Mouse (Mus musculus) mouse trophoblast stem cell (cell line): ENCODE data around the gene Cenpp.
"Not testable (repeated sequence)": the region's sequence is repeated elsewhere in the genome, so short reads cannot be mapped to it uniquely, and the experiment has no call there.

Experiments
- in situ Hi-C, 2 experiments: fragments of 300-500 bp; cut with MseI, MboI; formaldehyde crosslinking; loops; 2 replicates in 1 of 2; 3 replicates in 1 of 2; pipeline ENCODE4 v1.15.1; 2025

Cenpp gene

GRCm38 (mm10) chr13:49608589-49609322 lies 43.8 kb downstream of the Cenpp start:
- in situ Hi-C loops, result no loop called here

- in situ Hi-C loops, result no loop called here
Observed at GRCm38 (mm10) chr13:49607714-49608113, 44.9 kb downstream of the Cenpp start, which contains the start of gene Ogn. TSS of gene Ogn (plus strand) at chr13:49608046.

GRCm38 (mm10) chr13:49603603-49604002 lies 49.0 kb downstream of the Cenpp start:
- in situ Hi-C loops, result no loop called here

DNA sequence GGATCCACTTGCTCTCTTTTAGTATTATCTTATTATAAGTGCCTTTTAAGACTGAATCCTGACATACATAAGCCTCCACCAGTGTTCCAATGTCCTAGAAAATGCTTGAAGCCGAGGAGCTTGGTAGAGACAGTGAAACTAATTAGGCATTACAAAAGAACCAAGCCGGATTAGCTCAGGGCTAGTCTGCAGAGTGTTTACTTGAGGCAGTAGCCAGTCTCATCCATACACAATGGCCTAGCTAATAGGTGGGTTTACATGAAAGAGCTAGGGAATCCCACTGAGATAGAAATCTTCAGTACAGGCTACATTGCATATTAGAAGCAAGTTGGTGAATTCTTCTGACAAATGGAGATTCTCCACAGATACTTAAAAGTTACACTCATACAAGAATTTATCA lies 50.0 kb downstream of the Cenpp start:
- in situ Hi-C loops, result not testable (repeated sequence)

DNA sequence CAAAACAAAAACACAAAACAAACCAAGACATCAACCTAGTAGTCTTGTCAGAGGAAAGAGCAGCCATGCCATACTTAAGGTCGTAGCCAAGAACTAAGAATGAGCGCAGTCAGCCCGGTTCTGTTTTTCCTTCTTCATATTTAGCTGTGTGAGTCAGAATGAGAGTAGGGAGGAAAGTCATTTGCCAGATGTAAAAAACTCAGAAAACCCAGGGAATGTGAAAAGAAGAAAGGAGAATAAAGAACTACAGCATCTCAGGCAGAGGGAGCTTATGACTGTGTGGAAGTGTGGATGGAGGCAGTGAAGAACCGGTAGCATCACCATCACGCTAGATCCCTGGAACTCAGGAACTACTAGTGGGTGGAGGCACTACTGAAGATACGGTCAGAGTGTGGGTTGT lies 66.5 kb downstream of the Cenpp start:
- in situ Hi-C loops, result no loop called here

- in situ Hi-C loops, result no loop called here
Observed at GRCm38 (mm10) chr13:49584307-49585005, 68.1 kb downstream of the Cenpp start.

GRCm38 (mm10) chr13:49583859-49584258 lies 68.7 kb downstream of the Cenpp start:
- in situ Hi-C loops, result no loop called here

DNA sequence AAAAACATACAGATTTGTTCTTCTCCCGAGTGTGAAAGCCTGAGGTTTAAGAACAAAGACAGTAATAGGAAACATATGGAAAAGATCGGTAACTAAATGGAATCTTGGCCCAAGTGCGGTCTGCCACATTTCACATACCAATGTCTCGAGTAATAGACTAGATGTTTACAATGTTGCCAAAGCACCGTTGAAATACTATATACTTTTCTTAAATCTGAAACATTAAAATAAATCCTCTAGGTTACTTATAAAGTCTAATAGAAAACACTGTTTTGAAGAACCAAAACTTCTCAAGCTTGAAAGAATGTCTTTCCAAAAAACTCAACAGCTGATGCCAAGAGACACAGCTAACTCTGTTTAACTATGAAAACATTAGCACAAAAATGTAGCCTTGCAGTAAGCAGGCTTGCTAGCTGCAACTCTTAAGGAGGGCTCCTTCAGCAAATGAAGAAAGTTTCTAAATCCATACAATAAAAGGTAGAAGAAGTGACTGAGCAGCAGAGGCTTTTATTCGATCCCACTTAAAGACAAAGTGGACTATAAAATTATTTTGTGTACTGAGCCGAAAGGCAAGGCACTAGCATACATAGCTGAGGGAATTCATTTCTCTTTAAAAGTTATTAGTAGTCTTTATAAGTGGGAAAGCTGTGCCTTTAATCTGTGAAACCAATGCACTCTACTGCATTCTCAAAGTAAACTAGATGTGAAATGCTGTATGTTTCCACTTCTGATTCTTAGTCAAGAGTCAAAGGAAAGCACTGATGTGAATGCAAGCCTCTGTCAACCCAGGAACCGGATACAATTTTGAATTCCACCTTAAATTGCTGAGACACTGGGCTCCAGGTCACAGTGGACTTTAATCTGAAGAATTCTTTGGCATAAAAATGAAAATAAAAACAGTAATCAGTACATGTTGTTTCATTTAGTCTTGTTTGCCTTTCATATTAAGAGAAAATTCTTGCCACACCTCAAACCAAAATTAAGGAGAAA lies 70.7 kb downstream of the Cenpp start, which contains the start of gene Omd:
TSS of gene Omd (plus strand) at position 922 of the 990 bp plus-strand sequence.
- in situ Hi-C loops, result no loop called here

GRCm38 (mm10) chr13:49571418-49571817 lies 81.2 kb downstream of the Cenpp start:
- in situ Hi-C loops, result no loop called here

- in situ Hi-C loops, result no loop called here
Observed at GRCm38 (mm10) chr13:49570371-49570770, 82.2 kb downstream of the Cenpp start.

DNA sequence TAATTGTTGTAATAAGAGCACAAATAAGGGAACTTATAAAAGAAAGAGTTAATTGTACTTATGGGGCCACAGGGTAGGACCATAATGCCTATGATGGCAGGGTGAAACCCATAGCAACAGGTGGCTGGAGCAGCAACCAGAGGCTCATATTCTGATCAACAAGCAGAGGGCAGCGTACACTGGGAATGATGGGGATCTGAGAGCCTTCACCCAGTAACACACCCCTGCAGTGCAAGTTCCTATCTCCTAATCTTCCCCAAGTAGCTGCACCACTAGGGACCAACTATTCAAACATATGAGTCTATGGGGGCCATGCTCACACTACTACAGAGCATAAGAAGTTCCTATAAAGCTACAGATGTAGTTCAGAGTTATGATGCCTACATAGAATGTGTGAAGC lies 88.2 kb downstream of the Cenpp start:
- in situ Hi-C loops, result no loop called here

GRCm38 (mm10) chr13:49560886-49561285 lies 91.7 kb downstream of the Cenpp start:
- in situ Hi-C loops, result no loop called here

GRCm38 (mm10) chr13:49559185-49559584 lies 93.4 kb downstream of the Cenpp start:
- in situ Hi-C loops, result no loop called here

DNA sequence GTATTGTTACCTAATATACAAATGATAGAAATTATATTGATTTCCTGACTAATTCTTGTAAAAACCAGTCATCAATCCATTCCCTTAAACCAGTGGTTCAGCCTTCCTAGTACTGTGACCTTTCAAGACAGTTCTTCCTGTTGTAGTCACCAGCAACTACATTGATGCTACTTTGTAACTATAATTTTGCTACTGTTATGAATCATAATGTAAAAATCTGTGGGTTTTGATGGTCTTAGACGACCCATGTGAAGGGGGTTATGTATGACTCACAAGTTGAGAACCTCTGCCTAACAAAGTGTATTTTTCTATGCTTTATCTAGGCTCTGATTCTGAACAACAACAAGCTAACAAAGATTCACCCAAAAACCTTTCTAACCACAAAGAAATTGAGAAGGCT lies 95.7 kb downstream of the Cenpp start:
- in situ Hi-C loops, result no loop called here

DNA sequence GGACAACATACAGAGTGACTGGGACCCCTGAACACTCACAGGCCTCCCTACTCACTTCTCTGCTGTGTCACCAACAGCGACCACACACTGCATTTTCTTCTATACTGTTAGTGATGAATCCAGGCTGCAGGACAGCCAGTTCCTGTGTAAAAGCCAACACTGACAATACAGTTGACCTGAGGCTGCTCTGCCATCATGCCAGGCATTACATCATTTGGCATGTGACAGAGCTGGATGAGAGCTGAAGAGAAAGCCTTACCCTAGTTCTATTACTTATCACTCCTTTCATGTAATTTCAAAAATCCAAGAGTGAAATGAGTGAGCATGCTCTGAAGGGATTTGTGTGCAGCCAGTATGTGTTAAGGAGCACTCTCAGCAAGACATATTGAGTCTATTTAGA lies 96.4 kb downstream of the Cenpp start:
- in situ Hi-C loops, result no loop called here

- in situ Hi-C loops, result no loop called here
Observed at GRCm38 (mm10) chr13:49554519-49554918, 98.1 kb downstream of the Cenpp start.

DNA sequence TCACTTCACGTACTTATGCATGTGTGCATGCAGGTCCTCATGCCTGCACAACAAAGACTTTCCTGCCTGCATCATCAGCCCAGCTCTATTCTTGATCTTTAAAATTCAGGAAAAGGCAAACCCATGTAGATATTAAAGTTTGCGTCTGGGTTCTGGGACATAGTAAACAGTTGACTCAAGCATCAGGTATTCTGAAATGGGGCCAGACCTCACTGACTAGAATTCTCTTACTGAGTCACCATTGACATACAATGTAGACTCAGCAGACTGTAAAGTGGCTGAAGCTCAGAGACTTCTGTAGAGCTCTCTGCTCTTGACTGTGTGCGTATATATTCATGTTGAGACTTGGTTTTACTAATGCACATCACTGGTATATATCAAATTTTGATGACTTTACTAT lies 103.0 kb downstream of the Cenpp start:
- in situ Hi-C loops, result no loop called here

GRCm38 (mm10) chr13:49547563-49548150 lies 104.9 kb downstream of the Cenpp start:
- in situ Hi-C loops, result no loop called here

DNA sequence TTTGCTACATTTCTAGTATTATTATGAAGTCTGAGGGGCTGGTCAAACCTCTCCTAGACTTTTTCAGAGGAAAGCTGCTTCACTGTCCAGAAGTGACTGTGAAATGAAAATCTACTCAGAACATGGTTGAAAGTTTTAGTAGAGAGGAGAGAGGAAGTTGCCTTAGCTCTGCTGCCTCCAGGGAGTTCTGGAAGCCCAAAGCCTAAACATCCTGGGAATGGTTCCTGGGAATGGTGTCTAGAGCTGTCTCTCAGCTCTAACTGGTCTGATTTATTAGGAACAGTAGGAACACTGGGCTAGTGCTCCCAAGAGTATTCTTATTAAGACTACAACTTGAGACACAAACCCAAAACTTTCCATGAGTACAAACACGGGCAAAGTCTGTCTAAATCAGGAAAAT lies 106.1 kb downstream of the Cenpp start:
- in situ Hi-C loops, result no loop called here

DNA sequence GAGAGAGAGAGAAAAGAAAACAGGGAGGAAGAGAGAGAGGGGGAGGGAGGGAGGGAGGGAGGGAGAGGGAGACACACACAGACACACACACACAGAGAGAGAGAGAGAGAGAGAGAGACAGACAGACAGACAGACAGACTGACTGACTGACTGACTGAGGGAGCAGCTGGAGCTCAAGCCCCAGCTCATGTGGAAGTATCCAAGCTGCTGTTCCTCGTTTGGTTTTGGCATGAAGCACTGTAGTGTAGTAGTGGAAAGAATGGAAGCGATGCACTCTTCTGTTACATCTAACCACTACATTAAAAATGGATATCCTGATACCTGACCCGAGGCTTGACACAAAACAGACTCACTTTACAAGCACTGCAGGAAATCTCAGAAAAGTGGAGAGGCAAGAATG lies 106.9 kb downstream of the Cenpp start:
- in situ Hi-C loops, result no loop called here

DNA sequence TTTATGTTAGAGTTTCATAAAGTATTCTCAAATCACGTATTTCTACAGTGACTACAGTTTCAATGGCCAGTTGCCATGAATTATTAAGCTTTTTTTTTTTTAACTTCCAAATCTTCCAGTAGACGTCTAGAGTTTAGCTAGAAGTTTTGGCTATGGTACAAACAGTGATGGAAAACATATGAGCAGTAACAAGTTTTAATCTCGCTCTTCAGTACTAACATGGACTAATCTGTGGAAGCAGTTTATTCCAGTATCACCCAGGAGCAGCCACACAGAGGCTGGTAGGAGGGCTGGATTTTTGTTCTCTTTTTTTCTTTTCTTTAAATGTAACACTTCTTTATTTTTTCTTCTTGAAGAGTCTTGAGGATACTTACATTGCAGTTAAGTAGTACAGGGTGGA lies 108.3 kb downstream of the Cenpp start, which contains the start of gene Aspn:
TSS of gene Aspn (plus strand) at position 165 of the 400 bp plus-strand sequence.
- in situ Hi-C loops, result no loop called here
